Mouse (Mus musculus): Measurements from ENCODE around the gene Supt6. TPM values are rescaled to one million over a fixed set of nuclear protein-coding genes. Genes with fewer than 3 reads are reported as not detected.
"Not testable (repeated sequence)": the region's sequence is repeated elsewhere in the genome, so short reads cannot be mapped to it uniquely, and the experiment has no call there.

The Supt6 gene
- 35.4 and 36.7 TPM in 2 replicates for polyA plus RNA-seq (2014; fragmentation: Nextera tagmentation; extraction: Ambion mirVana)

DNA sequence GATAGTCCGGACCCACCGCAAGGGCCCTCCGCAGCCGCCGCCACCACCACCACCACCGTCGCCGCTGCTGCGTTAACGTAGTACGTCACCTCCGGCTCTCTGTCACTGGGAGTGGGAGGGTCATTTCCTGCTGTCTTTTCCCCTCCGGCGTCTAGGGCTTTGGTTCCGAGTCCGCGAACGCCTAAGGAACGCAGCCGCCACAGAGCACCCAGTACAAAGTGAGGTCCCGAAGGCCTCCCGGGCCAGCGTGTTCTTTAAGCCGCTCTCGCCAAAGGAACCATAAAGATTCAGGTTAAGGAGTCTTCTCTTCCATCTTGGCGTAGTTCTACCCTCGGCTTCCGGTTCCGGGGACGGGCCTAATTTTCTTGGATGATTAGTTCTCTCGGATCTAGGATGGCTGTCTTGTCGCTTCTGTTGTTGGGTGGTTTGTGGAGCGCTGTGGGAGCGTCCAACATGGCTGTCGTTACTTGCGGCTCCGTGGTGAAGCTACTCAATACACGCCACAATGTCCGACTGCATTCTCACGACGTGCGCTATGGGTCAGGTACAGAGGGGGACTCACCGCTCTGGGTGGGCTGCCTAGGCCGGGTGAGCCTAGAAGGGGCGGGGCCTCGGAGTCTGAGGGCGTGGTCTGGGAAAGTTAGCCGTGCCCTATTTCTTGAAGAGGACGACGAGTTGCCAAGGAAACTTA lies at the start of gene Supt6, which contains the start of gene Sdf2:
Gene Supt6 (minus strand): TSS at position 361 of the 691 bp plus-strand sequence.
Gene Sdf2 (plus strand): TSS at position 120 of the 691 bp plus-strand sequence.
- H3K36me3 ChIP-seq (ENCODE audit: control insufficient read depth, insufficient read depth, low read length) = no peaks in the 10 kb centered on the region; the same call in 1 of the 2 replicates
- peak within 1 kb of the TSS; percentile 83 for H3K4me2 ChIP-seq (ENCODE audit: low read depth)
- H3K4me1 ChIP-seq (ENCODE audit: control insufficient read depth, insufficient read depth, low read length) = peaks cover 12% of the 10 kb centered on the region
- no peaks in the 10 kb centered on the region for H3K9me3 ChIP-seq (ENCODE audit: control insufficient read depth, low read length)
- peak within 1 kb of the TSS; percentile 97 for H3K4me3 ChIP-seq (ENCODE audit: low read depth, low read length)
- ATAC-seq (ENCODE audit: insufficient read depth, low FRiP score, low TSS enrichment) (peak; percentile 92), DNase-seq (ENCODE audit: low spot score) (peak; percentile 93)
- peak within 1 kb of the TSS; percentile 91 for H3K9ac ChIP-seq (ENCODE audit: low read length)
- H3K27ac ChIP-seq (ENCODE audit: low read depth, low read length) = peak within 1 kb of the TSS; percentile 63
- no peaks in the 10 kb centered on the region for H3K27me3 ChIP-seq (ENCODE audit: control insufficient read depth, insufficient read depth, low read length)
- WGBS = under 1% methylated on average over 44 of the region's 50 CpGs

DNA sequence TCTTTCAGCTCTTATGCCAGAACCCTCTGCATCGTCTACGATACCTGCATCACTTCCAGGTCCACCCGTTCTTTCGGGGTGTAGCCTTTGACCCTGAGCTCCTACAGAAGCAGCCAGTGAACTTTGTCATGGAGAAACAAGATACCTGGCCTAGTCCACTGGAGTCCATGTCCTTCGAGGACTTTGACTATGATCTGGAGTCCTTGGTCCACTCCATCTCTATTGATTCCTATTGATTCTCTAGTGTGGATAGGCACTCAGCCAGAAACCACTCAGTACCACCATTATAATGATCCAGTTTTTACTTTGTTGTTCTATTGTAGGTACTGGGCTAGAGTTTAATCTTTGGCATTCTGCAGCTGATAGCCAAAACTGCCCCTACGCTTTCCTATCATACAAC lies 48.8 kb upstream of the Supt6 start:
- no peak for DNase-seq (ENCODE audit: low spot score)
- Histone ChIP-seq H3K27ac (ENCODE audit: low read depth, low read length) (no peak overlapping the region), H3K9ac (ENCODE audit: low read length) (no peak overlapping the region), H3K36me3 (ENCODE audit: control insufficient read depth, insufficient read depth, low read length) (peaks cover 5% of the 10 kb centered on the region), H3K4me2 (ENCODE audit: low read depth) (no peak overlapping the region), H3K27me3 (ENCODE audit: control insufficient read depth, insufficient read depth, low read length) (no peaks in the 10 kb centered on the region), H3K9me3 (ENCODE audit: control insufficient read depth, low read length) (no peaks in the 10 kb centered on the region), H3K4me3 (ENCODE audit: low read depth, low read length) (no peak overlapping the region), H3K4me1 (ENCODE audit: control insufficient read depth, insufficient read depth, low read length) (no peaks in the 10 kb centered on the region)
- ATAC-seq (ENCODE audit: insufficient read depth, low FRiP score, low TSS enrichment) = no peak
- 92% methylated on average over 6 of the region's 6 CpGs for WGBS

DNA sequence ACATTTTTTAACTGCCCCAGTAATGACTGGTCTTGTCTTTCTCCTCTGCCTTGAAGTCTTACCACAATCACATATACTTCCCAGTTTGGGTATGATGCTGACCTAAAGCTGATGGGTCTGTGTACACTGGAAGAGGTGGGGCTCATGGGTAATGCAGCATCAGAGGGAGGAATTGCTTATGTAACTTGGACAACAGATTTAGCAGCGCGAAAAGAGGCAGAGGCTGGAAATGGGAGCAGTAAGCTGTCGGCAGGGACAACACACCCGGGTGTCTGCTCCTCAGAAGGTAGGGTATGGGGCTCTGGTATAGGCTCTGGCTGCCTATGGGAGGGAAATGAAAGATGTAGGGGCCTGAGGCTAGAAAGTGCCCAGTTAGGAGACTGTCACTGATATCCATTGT lies 44.9 kb upstream of the Supt6 start, which contains the start of gene BC030499:
Gene BC030499 (plus strand): TSS at position 188 of the 400 bp plus-strand sequence.
- ATAC-seq (ENCODE audit: insufficient read depth, low FRiP score, low TSS enrichment) (no peak), DNase-seq (ENCODE audit: low spot score) (no peak)
- no peak within 1 kb of the TSS for H3K27ac ChIP-seq (ENCODE audit: low read depth, low read length)
- no peaks in the 10 kb centered on the region for H3K4me1 ChIP-seq (ENCODE audit: control insufficient read depth, insufficient read depth, low read length)
- no peak within 1 kb of the TSS for H3K4me3 ChIP-seq (ENCODE audit: low read depth, low read length)
- no peak within 1 kb of the TSS for H3K4me2 ChIP-seq (ENCODE audit: low read depth)
- H3K36me3 ChIP-seq (ENCODE audit: control insufficient read depth, insufficient read depth, low read length) = peaks cover 10% of the 10 kb centered on the region
- H3K9ac ChIP-seq (ENCODE audit: low read length) = no peak within 1 kb of the TSS
- H3K27me3 ChIP-seq (ENCODE audit: control insufficient read depth, insufficient read depth, low read length) = no peaks in the 10 kb centered on the region
- no peaks in the 10 kb centered on the region for H3K9me3 ChIP-seq (ENCODE audit: control insufficient read depth, low read length)
- WGBS = 95% methylated on average over 4 of the region's 4 CpGs

DNA sequence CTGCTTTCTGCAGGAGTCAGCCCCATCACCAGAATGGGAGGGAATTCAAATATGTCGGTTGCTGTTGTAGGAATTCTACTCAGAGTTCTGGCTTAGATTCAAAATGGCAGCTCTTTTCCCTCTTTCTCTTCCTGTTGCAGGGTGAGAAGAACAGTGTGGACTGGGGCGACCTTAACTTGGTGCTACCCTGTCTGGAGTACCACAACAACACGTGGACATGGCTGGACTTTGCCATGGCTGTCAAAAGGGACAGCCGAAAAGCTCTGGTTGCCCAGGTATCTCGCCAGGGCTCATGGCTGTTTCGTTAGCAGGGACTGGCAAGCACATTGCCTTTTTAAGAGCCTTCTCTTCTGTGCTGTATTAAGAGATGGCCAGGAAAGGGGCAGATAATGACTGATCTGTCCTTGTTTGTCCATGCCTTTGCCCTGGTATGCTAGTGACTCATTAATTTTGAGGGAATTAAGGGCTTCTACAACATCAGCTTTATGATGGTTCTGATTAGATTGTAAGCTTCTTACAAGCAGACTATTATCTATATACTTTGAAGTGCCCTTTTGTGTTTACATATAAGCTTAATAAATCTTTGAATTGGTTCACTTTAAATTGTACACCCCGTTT lies 43.5 kb upstream of the Supt6 start:
- Histone ChIP-seq H3K4me1 (ENCODE audit: control insufficient read depth, insufficient read depth, low read length) (no peaks in the 10 kb centered on the region), H3K27me3 (ENCODE audit: control insufficient read depth, insufficient read depth, low read length) (no peaks in the 10 kb centered on the region), H3K4me2 (ENCODE audit: low read depth) (no peak overlapping the region), H3K9me3 (ENCODE audit: control insufficient read depth, low read length) (no peaks in the 10 kb centered on the region), H3K27ac (ENCODE audit: low read depth, low read length) (no peak overlapping the region), H3K9ac (ENCODE audit: low read length) (no peak overlapping the region), H3K36me3 (ENCODE audit: control insufficient read depth, insufficient read depth, low read length) (peaks cover 17% of the 10 kb centered on the region), H3K4me3 (ENCODE audit: low read depth, low read length) (no peak overlapping the region)
- ATAC-seq (ENCODE audit: insufficient read depth, low FRiP score, low TSS enrichment) = no peak
- DNase-seq (ENCODE audit: low spot score) = no peak
- 89% methylated on average over 7 of the region's 7 CpGs for WGBS

DNA sequence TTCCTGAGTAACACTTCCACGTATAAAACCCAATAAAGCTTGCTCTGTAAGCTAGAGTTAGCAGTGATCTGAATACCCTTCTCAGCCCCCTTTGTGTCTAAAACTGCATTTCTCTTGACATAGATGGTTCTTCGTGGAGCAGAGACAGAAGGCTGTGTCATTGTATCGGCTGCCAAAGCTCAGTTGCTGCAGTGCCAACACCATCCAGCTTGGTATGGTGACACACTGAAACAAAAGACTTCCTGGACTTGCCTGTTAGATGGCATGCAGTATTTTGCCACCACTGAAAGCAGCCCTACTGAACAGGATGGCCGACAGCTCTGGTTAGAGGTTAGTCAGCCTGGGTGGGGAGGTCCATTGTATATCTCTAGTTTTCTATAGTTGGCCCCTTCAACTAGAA lies 33.8 kb upstream of the Supt6 start:
- Histone ChIP-seq H3K9me3 (ENCODE audit: control insufficient read depth, low read length) (no peaks in the 10 kb centered on the region), H3K4me3 (ENCODE audit: low read depth, low read length) (no peak overlapping the region), H3K4me1 (ENCODE audit: control insufficient read depth, insufficient read depth, low read length) (no peaks in the 10 kb centered on the region), H3K27ac (ENCODE audit: low read depth, low read length) (no peak overlapping the region), H3K4me2 (ENCODE audit: low read depth) (no peak overlapping the region), H3K36me3 (ENCODE audit: control insufficient read depth, insufficient read depth, low read length) (peaks cover 33% of the 10 kb centered on the region), H3K27me3 (ENCODE audit: control insufficient read depth, insufficient read depth, low read length) (no peaks in the 10 kb centered on the region), H3K9ac (ENCODE audit: low read length) (no peak overlapping the region)
- 96% methylated on average over 4 of the region's 4 CpGs for WGBS
- ATAC-seq (ENCODE audit: insufficient read depth, low FRiP score, low TSS enrichment) (no peak), DNase-seq (ENCODE audit: low spot score) (no peak)

DNA sequence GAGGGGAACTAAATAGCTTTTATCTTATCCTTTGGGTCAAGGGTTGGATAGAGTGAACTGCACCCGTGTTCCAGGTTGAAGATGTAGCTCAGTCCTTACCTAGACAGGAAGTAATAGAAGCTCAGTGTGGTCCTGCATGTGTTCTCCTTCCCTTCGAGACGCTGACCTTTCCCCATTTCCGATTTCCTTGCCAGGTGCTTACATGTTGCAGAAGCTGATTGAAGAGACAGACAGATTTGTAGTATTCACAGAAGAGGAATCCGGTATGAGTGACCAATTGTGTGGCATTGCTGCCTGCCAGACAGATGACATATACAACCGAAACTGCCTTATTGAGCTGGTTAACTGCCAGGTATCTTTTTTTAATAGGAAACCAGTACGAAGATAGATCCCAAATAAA lies 33.1 kb upstream of the Supt6 start:
- H3K27me3 ChIP-seq (ENCODE audit: control insufficient read depth, insufficient read depth, low read length) = no peaks in the 10 kb centered on the region
- no peak overlapping the region for H3K4me3 ChIP-seq (ENCODE audit: low read depth, low read length)
- H3K9me3 ChIP-seq (ENCODE audit: control insufficient read depth, low read length) = no peaks in the 10 kb centered on the region
- no peak for DNase-seq (ENCODE audit: low spot score)
- H3K4me1 ChIP-seq (ENCODE audit: control insufficient read depth, insufficient read depth, low read length) = no peaks in the 10 kb centered on the region
- no peak overlapping the region for H3K27ac ChIP-seq (ENCODE audit: low read depth, low read length)
- 91% methylated on average over 7 of the region's 7 CpGs for WGBS
- H3K36me3 ChIP-seq (ENCODE audit: control insufficient read depth, insufficient read depth, low read length) = peaks cover 36% of the 10 kb centered on the region
- no peak overlapping the region for H3K4me2 ChIP-seq (ENCODE audit: low read depth)
- H3K9ac ChIP-seq (ENCODE audit: low read length) = no peak overlapping the region
- ATAC-seq (ENCODE audit: insufficient read depth, low FRiP score, low TSS enrichment) = no peak

DNA sequence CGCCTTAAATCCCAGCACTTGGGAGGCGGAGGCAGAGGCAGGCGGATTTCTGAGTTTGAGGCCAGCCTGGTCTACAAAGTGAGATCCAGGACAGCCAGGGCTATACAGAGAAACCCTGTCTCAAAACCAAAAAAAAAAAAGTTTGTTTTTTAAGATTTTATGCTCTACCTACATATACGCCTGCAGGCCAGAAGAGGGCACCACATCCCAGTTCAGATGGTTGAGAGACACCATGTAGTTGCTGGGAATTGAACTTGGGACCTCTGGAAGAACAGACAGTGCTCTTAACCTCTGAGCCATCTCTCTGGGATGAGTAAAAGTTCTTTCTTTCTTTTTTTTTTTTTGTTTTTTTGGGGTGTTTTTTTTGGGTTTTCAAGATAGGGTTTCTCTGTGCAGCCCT lies 30.4 kb upstream of the Supt6 start:
- ATAC-seq (ENCODE audit: insufficient read depth, low FRiP score, low TSS enrichment); H3K27ac ChIP-seq (ENCODE audit: low read depth, low read length); H3K4me2 ChIP-seq (ENCODE audit: low read depth); H3K9me3 ChIP-seq (ENCODE audit: control insufficient read depth, low read length); H3K4me3 ChIP-seq (ENCODE audit: low read depth, low read length); H3K9ac ChIP-seq (ENCODE audit: low read length); DNase-seq (ENCODE audit: low spot score); H3K4me1 ChIP-seq (ENCODE audit: control insufficient read depth, insufficient read depth, low read length); H3K27me3 ChIP-seq (ENCODE audit: control insufficient read depth, insufficient read depth, low read length): not testable (repeated sequence)
- H3K36me3 ChIP-seq (ENCODE audit: control insufficient read depth, insufficient read depth, low read length) = peaks cover 45% of the 10 kb centered on the region
- whole genome bisulfite sequencing = 97% methylated on average over 4 of the region's 4 CpGs

DNA sequence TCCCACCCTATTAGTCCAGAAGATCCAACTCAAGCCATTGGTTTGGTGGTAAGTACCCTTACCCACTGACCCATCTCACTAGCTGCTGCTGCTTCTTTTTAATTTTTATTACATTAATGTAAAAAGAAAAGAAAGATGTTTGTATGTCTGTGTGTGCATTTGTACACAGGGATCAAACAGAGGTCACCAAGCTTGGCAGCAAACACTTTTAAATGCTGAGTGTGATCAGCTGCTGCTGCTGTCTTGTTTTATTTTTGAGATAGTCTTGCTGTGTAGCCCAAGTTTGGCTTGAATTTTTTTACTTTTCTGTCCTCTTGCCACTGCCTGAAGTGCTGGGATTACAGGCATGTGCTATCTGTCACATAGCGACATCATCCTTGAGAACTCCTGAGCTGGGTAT lies 29.8 kb upstream of the Supt6 start:
- H3K36me3 ChIP-seq (ENCODE audit: control insufficient read depth, insufficient read depth, low read length) = peaks cover 43% of the 10 kb centered on the region
- no peaks in the 10 kb centered on the region for H3K27me3 ChIP-seq (ENCODE audit: control insufficient read depth, insufficient read depth, low read length)
- no peak overlapping the region for H3K4me2 ChIP-seq (ENCODE audit: low read depth)
- no peak overlapping the region for H3K9ac ChIP-seq (ENCODE audit: low read length)
- no peaks in the 10 kb centered on the region for H3K9me3 ChIP-seq (ENCODE audit: control insufficient read depth, low read length)
- ATAC-seq (ENCODE audit: insufficient read depth, low FRiP score, low TSS enrichment) = no peak
- no peak for DNase-seq (ENCODE audit: low spot score)
- no peaks in the 10 kb centered on the region for H3K4me1 ChIP-seq (ENCODE audit: control insufficient read depth, insufficient read depth, low read length)
- WGBS = 93% methylated on average over 1 of the region's 1 CpGs
- H3K27ac ChIP-seq (ENCODE audit: low read depth, low read length) = no peak overlapping the region
- no peak overlapping the region for H3K4me3 ChIP-seq (ENCODE audit: low read depth, low read length)

DNA sequence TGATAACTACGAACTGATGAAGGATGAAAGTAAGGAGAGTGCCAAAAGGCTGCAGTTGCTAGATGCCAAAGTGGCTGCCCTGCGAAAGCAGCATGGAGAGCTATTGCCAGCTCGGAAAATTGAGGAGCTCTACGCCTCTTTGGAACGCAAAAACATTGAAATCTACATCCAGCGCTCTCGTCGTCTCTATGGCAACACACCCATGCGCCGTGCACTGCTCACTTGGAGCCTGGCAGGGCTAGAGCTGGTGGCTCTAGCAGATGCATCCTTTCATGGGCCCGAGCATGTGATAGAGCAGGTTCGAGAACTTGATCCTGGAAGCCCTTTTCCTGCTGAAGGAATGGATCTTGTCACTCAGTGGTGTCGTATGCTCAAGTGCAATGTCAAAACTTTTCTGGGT lies 26.2 kb upstream of the Supt6 start:
- Histone ChIP-seq H3K4me1 (ENCODE audit: control insufficient read depth, insufficient read depth, low read length) (no peaks in the 10 kb centered on the region), H3K27ac (ENCODE audit: low read depth, low read length) (no peak overlapping the region), H3K36me3 (ENCODE audit: control insufficient read depth, insufficient read depth, low read length) (peaks cover 42% of the 10 kb centered on the region), H3K9me3 (ENCODE audit: control insufficient read depth, low read length) (no peaks in the 10 kb centered on the region), H3K27me3 (ENCODE audit: control insufficient read depth, insufficient read depth, low read length) (no peaks in the 10 kb centered on the region), H3K9ac (ENCODE audit: low read length) (no peak overlapping the region), H3K4me3 (ENCODE audit: low read depth, low read length) (no peak overlapping the region), H3K4me2 (ENCODE audit: low read depth) (no peak overlapping the region)
- WGBS = 94% methylated on average over 13 of the region's 13 CpGs
- ATAC-seq (ENCODE audit: insufficient read depth, low FRiP score, low TSS enrichment) (no peak), DNase-seq (ENCODE audit: low spot score) (no peak)

All from neural tube, embryonic 11.5 days (tissue).